Mouse (Mus musculus): Measurements from ENCODE around the gene Antxr1.

The Antxr1 gene

GRCm38 (mm10) chr6:87335091-87335934 is at the start of gene Antxr1:
Gene Antxr1 (minus strand): TSS chr6:87335821.
- DNase-seq, result peak; percentile 63

DNA sequence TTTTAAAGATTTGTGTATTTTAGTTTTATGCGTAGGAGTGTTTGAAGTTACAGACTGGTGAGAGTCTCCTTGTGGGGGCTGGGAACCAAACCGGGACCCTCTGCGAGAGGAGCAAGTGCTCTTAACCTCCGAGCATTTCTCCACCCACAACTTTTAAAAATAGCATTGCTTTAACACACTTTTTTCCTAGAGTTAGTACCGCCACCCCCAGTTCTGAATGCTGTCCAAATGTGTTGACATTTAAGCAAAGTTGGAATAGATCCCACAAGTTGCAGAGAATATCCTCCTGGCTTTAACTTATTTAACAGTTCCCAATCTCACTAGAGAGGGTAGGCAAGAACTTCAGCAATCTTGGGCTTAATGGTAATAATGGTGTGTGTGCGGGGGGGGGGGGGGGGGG is 49.1 kb upstream of the Antxr1 start:
- no peak for DNase-seq

- DNase-seq, result peak; percentile 30
Measured at GRCm38 (mm10) chr6:87383926-87384691, 48.5 kb upstream of the Antxr1 start.

DNA sequence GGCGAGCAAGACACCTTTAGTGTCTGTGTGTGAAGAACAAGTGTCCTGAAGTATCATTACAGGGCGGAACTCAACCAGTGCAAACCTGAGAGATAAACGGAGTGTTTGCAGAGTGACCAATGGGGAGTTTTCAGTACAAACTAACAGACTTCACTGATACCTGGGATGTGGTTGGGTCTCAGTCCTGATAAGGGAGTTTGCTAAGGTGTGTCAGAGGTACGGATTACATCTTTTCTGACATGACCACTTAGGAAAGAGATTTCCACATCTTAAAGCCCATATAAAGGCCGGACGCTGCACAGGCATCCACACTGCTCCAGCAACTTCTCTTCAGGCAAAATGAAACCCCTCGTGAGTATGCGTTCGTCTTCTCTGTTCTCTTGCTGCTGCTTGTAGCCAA is 37.4 kb upstream of the Antxr1 start, which contains the start of gene Gkn2:
TSS of gene Gkn2 (plus strand) at position 301 of the 400 bp plus-strand sequence.
- DNase-seq, result no peak

GRCm38 (mm10) chr6:87369223-87369622 is 33.6 kb upstream of the Antxr1 start:
- no peak for DNase-seq

- DNase-seq, result no peak
Measured at GRCm38 (mm10) chr6:87354441-87354840, 18.8 kb upstream of the Antxr1 start.

GRCm38 (mm10) chr6:87350829-87351228 is 15.2 kb upstream of the Antxr1 start, which contains the start of gene Gkn1:
Gene Gkn1 (minus strand): TSS chr6:87350942.
- DNase-seq, result no peak

DNA sequence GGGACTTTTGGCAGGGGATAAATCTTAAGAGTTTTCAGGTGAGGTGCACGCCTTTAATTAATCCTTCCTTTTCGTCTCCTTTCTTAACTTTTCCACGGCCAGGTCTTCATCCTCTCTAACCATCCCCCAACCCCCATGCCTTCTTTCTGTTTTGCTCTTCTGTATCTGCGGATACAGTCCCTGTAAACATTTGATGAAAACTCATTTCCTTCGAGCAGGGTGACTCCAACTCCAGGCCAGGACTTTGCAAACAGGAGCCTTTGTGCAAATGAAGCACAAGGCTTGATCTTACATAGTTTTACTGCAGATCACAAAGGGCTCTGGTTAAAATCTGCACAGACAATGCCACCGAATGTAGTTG is 294 bp upstream of the Antxr1 start:
- DNase-seq, result no peak

- DNase-seq, result peak; percentile 58
Measured at GRCm38 (mm10) chr6:87334361-87335090, 1.1 kb downstream of the Antxr1 start.

DNA sequence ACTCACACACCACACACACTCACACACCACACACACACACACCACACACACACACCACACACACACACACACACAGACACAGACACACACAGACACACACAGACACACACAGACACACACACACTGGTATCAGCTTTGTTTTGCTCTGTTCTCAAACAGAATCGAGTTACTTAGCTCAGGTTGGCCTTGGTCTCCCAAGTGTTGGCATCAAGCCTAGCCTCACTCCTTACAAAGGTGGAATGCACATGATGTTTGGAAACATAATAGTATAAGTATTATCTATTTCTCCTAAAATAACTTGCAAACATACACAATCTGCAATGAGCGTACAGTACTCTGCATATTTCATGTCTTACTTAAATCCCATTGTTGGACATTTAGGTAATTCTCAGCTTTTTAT is 3.2 kb downstream of the Antxr1 start:
- DNase-seq, result no peak

GRCm38 (mm10) chr6:87328265-87329173 is 7.1 kb downstream of the Antxr1 start:
- no peak for DNase-seq

- no peak for DNase-seq
Measured at GRCm38 (mm10) chr6:87326932-87327331, 8.7 kb downstream of the Antxr1 start.

DNA sequence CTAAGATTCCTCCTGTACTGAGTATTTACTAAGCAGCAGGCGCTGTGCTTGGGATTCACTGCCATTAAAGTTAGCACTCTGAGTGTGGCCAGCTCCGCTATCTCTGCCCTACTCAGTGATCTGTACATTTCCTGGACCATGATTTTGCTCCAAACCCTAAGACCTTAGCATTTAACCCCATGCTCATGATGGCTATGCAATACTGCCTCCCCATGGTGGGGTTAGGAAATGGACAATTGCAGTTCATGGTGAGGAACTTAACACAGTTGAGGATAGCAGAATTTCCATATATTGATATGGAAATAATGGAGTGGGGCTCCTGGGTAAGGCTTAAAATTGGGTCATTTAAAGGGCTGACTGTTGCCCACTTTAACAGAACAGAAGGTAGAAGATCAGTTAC is 12.2 kb downstream of the Antxr1 start:
- no peak for DNase-seq

DNA sequence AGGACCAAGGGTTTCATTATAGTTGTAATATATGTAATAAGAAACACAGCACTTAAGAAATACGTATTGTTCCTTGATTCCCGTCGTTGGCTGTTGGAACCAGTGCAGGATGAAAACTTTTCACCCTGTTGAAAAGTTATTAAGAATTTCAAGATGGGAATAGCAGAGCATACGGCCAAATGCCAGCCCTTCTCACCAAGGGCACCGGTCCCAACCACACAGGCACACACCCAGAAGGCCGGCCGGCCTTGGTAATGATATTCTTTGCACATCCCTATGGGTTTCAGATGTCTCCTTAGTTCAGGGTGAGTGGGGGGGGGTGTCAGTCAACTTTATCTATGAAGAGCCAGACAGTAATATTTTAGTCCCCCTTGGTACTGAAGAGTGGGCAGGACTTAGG is 17.0 kb downstream of the Antxr1 start:
- DNase-seq, result no peak

GRCm38 (mm10) chr6:87316966-87317365 is 18.7 kb downstream of the Antxr1 start:
- DNase-seq, result no peak

DNA sequence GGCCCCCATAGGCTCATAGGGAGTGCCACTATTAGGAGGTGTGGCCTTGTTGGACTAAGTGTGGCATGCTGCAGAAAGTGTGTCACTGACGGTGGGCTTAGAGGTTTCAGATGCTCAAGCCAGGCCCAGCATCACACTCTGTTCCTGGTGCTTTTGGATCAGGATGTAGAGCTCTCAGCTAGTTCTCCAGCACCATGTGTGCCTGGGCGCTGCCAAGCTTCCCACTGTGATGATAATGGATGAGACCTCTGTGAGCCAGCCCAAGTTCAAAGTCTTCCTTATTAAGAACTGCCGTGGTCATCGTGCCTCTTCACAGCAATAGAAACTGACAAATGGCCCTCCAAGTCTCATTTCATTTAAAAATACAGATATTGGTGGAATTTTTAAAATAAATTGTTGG is 22.9 kb downstream of the Antxr1 start:
- DNase-seq, result no peak

DNA sequence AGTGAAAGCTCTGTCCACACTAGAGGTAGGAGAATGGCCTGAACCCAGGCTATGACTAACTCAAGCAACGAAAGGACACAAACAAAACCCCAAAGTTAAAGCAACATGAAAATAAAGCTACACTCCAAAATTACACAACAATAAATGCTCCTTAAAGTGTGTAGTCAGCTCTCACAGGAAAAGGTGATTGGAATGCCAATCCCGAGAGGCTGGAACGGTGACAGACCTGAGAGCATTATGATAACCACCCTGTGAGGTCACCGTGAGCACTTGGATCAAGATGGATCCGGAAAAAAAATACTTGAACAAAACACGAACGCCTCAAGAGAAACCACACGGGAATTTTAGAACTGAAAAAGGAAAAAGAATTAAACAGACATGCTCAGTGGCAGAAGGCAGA is 31.1 kb downstream of the Antxr1 start:
- DNase-seq, result no peak

DNA sequence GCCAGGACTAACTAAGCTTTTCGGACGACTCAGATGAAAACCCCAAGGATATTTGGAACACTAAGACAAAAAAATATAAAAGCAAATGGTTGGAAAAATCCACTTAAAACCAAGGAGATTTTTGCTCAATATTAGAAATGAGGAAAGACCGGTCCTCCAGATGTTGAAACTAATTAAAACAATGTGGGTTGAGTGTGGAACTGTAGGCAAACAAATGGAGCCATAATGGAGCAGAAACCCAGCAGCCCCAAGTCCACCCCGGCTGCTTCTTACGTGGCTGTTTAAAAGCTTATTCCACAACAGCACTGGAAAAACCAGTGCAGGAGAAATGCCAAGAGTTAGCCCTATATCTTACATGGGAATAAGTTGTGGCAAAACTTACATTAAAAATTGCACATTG is 32.9 kb downstream of the Antxr1 start:
- no peak for DNase-seq

DNA sequence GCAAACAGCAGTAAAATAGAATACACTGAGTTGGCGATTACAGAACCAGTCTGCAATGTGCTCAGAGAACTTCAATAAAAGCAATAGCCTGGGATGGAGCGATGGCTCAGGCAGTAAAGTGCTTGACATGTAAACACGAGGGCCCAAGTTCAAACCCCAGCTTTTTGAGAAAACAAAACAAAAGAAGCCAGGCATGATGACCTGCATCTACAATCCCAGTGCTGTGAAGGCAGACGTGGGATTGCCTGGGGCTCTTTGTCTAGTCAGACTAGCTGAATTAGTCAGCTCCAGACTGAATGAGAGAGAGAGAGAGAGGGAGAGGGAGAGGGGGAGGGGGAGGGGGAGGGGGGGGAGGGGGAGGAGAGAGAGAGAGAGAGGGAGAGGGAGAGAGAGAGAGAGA is 33.6 kb downstream of the Antxr1 start:
- DNase-seq, result no peak

DNA sequence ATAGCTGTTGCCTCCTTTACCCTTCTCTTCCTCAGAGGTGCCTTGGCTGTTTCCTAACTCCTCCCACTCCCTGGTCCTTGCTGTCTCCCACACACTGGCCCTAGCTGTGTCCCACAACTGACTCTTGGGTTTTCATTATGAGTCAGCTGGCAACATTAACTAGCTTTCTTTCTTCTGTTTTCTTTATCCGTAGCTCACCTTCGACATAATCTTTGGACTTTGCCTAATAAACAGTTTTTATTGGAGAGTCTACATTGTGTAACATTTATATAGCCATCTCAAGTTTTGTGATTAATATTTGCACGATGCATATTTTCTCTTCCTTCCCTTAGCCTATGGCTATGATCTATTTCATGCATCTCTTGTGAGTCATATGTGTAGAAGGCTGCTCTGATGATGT is 40.7 kb downstream of the Antxr1 start:
- no peak for DNase-seq

DNA sequence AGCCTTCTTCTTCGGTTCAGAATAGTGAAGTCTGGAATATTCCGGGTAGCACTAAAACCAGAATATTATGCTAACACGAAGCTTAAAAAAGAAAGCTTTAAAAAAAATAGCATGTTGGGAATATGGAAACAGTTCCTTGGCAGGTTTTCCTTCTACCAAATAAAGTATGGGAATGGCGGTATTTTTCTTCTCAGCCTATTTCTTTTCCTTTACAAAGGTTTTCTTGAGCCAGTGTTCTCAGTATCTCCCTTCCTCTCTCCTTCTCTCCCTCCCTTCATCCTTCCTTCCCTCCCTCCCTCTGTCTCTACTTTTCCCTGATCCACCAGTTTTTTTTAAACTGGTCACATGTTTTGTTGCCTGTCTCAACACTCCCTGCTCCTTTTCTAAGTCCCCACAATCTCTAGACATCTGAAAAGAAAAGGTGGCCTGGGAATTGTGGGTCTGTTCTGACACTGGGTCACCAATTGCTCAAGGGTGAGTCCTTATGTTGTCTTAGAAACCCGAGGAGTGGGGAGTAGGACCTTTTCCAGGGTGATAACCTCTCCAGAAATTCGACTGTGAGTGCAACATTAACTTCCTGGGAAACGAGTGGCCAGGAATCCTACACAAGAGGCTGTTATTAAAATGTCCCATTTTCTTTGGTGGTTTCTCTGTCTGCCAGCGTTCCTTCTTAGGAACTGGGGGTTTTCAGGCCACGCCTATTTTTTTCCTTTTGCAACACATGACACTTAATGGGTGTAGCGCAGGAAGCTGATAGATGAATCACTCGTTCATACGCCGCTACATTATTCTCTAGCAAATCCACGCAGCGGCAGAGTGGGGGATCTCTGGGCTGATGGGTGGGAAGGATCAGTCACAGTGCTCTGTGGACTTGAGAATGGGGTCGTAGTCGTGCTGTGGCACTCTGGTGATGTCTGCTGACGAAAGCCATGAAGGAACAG is 42.4 kb downstream of the Antxr1 start:
- no peak for DNase-seq
